Mouse (Mus musculus): ENCODE measurements at regions not wholly inside any gene's neighbourhood (a gene's known extent, or its start where the extent isn't known, plus 50 kb on each side); places are given as distances from the start of the nearest gene placed in this dataset.

GRCm38 (mm10) chr15:65733326-65733725 is 718.6 kb upstream of the Gm21961 start:
- no peak for DNase-seq (ENCODE audit: low spot score)

DNA sequence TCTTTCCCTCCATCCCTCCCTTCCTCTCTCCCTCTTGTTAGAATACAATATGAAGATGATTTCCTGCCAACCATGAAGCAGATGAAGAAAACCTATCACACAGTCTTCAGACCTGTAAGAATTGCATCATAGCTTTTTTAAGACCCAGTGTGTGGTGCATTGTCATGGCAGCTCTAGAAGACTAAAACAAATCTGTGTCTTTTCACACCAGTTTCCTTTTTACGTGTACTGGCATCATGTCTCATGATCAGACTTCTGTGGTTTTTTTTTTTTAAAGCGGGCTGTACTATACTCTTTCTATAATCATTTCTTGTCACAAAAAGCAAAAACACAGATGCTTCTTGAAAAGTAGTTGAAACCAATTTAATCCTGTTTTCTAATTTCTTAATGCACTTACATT is 716.6 kb upstream of the Gm21961 start:
- DNase-seq (ENCODE audit: low spot score), result no peak

DNA sequence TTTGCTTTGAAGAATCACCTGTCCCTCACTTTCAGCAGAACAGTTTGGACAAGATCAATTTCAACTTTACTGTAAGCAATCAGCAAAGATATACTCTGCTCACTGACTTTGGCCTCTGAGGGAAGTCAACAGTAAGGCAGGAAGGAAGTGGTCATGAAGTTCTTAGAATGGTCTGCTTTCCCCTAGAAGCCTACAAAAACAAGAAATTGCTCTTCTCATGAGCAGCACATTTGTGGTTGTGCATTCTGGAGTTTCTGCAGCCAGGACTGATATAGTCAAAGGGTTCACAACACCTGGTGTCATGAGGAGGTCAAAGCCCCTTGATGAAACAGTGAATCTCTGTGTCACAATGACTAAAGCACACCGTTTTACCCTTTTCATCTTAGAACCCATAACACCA is 712.4 kb upstream of the Gm21961 start:
- DNase-seq (ENCODE audit: low spot score), result no peak

- DNase-seq (ENCODE audit: low spot score), result no peak
These were observed 711.6 kb upstream of the Gm21961 start for GRCm38 (mm10) chr15:65726271-65726670.

GRCm38 (mm10) chr15:65703559-65703958 is 688.9 kb upstream of the Gm21961 start:
- DNase-seq (ENCODE audit: low spot score), result peak; percentile 28

- DNase-seq (ENCODE audit: low spot score), result peak; percentile 22
These were observed 686.8 kb upstream of the Gm21961 start for GRCm38 (mm10) chr15:65701510-65701909.

DNA sequence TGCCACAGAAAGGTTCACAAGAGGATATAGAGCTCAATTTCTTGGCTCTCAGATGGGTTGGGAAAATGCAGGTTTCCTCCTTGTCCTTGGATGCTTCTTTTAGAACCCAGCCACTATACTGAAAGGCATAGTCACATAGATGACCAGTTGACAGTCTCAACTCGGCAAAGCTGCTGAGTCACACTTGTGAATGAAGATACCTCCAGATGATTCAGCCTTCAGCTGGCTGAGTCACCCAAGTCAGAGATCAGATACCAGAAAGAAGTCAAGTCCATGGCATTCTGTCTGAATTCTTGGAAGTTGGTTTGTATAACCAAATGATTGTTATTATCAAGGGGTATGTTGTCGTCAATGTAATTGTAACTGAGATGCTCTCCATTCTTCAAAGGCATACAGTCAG is 683.9 kb upstream of the Gm21961 start:
- no peak for DNase-seq (ENCODE audit: low spot score)
